Mouse (Mus musculus) bone marrow, adult 2 months (tissue): Measurements from ENCODE around the gene Cblc. TPM values are rescaled to one million over a fixed set of nuclear protein-coding genes. Genes with fewer than 3 reads are reported as not detected.

Source experiments
- H3K27ac ChIP-seq: fragments of 200-500 bp; 2 replicates; pipeline ENCODE4 v1.5.1; 2012; ENCODE audit warnings: low read depth, mild to moderate bottlenecking, control low read depth, inconsistent platforms, low read length; ENCODE audit not compliant: control insufficient read depth, poor library complexity, insufficient read depth
- H3K4me1 ChIP-seq: fragments of 200-500 bp; 2 replicates; pipeline ENCODE4 v1.6.1; 2011; ENCODE audit warnings: low read length; ENCODE audit not compliant: control insufficient read depth, insufficient read depth
- H3K4me3 ChIP-seq: fragments of 200-500 bp; replicated peaks from 2 replicates; pipeline ENCODE3; 2011; ENCODE audit warnings: mild to moderate bottlenecking, low read depth, low read length, control low read depth; ENCODE audit not compliant: control insufficient read depth
- CTCF ChIP-seq: fragments of 200-500 bp; IDR thresholded peaks from 2 replicates; pipeline ENCODE4 v1.5.1; 2011; ENCODE audit warnings: low read length, control low read depth; ENCODE audit not compliant: control insufficient read depth, insufficient read depth
- POLR2A ChIP-seq: fragments of 200-500 bp; IDR thresholded peaks from 2 replicates; pipeline ENCODE4 v1.6.1; 2011; ENCODE audit warnings: low read depth, mild to moderate bottlenecking, control low read depth, low read length, borderline replicate concordance; ENCODE audit not compliant: control insufficient read depth
- WGBS: fragments of 180-500 bp; shearing (Covaris S2); methylation state at CpG from one replicate; pipeline ENCODE4 v1.1.7; 2018; 5-methylcytosine and 5-hydroxymethylcytosine counted together
- polyA plus RNA-seq: library from polyadenylated mRNA; stranded (reverse); fragments of >200 nt; gene quantifications from 2 replicates; pipeline ENCODE4 v1.2.4, GENCODE M21; 2011; ENCODE audit warnings: low replicate concordance; ENCODE audit not compliant: missing spikeins, insufficient read depth, insufficient read length

The Cblc gene
- polyA plus RNA-seq, 1 experiment = not detected

DNA sequence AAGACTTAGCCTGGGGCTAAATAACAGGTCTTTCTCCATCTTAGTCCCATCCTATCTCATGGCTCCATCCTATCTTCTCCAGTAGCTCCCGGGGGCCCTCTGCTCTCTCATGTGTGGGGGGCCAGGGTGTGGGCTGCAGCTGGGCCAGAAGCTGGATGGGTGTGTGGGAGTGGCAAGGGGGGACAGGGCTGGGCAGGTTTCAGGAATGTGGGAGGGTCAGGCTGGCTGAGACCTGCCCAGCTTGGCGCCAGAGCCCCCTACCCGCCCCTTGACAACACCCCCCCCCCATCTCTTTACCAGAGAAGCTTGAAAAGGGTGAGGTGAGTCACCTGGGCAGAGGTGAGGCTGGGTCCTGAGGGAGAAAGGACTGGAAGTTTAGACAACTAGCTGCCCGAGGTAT lies 27.6 kb downstream of the Cblc start:
- Histone ChIP-seq H3K4me1 (no peaks in the 10 kb centered on the region), H3K27ac (no peak overlapping the region), H3K4me3 (no peak overlapping the region)
- TF ChIP-seq CTCF = no peak
- no peak for TF ChIP-seq POLR2A
- 66% methylated on average over 4 of the region's 4 CpGs for WGBS

DNA sequence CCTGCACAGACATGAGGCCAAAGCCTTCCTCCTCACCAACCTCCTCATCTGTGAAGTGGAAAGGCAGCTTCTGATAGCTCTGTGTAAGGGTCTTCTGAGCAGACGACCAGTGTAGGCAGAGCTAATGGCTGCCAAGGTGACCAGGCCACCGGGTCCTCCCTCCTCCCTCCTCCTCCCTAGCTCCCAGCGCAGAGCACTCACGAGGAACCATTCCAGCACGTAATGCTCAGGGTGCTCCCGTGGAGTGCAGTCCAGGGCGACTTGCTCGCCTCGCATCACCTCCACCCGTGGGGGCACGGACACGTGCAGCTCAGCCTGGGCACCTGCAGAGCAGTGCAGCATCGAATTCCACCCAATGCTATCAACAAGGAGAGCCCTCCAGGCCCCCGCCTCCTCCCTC lies 28.4 kb downstream of the Cblc start:
- no peaks in the 10 kb centered on the region for H3K4me1 ChIP-seq
- H3K27ac ChIP-seq = no peak overlapping the region
- TF ChIP-seq CTCF (no peak), POLR2A (no peak)
- WGBS = 83% methylated on average over 14 of the region's 14 CpGs
- H3K4me3 ChIP-seq = no peak overlapping the region

DNA sequence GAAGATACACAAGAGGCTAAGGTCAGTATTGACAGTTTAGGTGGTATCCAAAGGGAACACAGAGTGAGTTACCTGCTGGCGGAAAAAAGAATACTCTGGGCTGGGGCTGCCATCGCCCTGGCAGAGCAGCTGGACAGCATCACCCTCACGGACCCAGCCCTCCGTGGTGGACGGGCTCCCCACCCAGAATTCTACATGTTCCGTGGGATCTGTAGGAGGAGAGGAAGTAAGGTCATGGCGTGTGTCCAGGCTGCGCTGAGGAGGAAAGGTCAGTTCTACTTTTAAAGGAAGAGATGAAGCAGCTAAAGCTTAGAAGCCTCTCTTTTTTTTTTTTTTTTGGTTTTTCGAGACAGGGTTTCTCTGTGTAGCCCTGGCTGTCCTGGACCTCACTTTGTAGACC lies 32.0 kb downstream of the Cblc start:
- Histone ChIP-seq H3K4me3 (no peak overlapping the region), H3K27ac (no peak overlapping the region), H3K4me1 (no peaks in the 10 kb centered on the region)
- no peak for TF ChIP-seq POLR2A
- no peak for TF ChIP-seq CTCF
- 71% methylated on average over 9 of the region's 9 CpGs for WGBS

DNA sequence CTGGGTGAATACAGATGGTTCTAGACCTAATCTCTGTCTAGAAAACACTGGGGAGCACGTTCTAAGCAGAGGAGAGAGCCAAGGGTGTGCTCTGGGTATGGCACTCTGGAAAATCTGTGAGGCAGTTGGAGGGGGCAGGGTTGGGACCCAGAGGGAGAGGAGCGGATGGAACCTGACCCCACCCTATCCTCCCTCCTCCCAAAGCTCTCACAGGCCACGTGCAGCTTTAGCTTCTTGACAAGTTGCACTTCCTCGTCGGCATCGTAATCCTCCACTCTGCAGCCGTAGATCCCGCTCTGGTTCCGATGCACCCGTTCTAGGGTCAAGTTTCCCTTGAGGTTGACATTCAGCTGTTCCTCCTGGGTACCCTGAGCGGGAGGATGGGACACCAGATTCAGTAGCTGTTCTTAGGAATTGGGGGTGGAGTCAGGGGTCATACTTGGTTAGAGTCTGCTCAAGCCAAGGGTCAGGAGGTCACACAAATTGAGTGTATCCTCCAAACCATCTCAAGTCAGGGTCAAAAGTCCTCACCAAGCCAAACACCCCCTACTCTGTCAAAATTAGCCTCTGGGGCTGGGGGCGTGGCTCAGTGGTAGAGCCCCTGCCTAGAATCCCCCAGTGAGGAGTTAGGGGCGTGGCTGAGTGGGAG lies 32.7 kb downstream of the Cblc start:
- no peak overlapping the region for H3K4me3 ChIP-seq
- 71% methylated on average over 13 of the region's 13 CpGs for WGBS
- H3K27ac ChIP-seq = no peak overlapping the region
- no peaks in the 10 kb centered on the region for H3K4me1 ChIP-seq
- TF ChIP-seq POLR2A (no peak), CTCF (no peak)

DNA sequence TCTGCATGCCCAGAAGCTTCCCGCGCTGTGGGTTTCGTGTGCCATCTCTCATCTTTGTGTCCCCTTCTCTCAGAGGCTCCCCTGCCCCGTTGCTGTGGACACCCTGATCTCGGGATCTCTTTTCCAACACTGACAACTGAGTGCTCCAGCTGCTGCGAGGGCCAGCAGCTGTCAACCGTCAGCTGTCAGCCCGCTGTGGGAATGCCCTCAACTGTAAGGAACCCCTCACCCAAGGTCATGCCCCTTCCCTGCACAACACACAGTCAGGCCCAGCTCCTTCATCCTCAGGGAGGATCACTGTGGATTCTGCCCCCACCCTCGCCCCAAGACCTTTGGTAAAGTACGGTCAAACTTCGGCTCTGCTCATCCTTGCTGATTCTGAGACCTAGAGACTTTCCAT lies 34.3 kb downstream of the Cblc start:
- no peak overlapping the region for H3K4me3 ChIP-seq
- TF ChIP-seq POLR2A (no peak), CTCF (no peak)
- H3K27ac ChIP-seq = no peak overlapping the region
- 86% methylated on average over 11 of the region's 11 CpGs for WGBS
- H3K4me1 ChIP-seq = no peaks in the 10 kb centered on the region

DNA sequence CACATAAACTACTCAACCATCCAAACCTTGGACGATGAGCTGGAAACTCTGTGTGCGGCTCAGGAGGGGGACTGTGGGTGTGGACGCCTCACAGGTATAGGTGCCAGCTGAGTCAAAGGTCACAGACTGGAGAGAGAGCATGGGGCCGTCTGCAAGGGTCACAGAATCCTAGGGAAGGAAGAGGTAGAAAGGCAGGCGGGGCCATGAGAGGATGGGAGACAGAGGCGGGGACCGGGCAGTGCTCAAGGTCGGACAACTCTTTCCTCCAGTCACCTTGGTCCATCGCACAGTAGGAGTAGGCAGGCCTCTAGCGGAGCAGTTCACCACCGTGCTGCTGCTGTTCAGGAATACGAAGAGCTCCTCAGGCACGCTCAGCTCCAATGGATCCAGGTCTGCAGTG lies 36.6 kb downstream of the Cblc start:
- Histone ChIP-seq H3K27ac (no peak overlapping the region), H3K4me3 (no peak overlapping the region), H3K4me1 (no peaks in the 10 kb centered on the region)
- 83% methylated on average over 13 of the region's 13 CpGs for WGBS
- TF ChIP-seq POLR2A (no peak), CTCF (no peak)

DNA sequence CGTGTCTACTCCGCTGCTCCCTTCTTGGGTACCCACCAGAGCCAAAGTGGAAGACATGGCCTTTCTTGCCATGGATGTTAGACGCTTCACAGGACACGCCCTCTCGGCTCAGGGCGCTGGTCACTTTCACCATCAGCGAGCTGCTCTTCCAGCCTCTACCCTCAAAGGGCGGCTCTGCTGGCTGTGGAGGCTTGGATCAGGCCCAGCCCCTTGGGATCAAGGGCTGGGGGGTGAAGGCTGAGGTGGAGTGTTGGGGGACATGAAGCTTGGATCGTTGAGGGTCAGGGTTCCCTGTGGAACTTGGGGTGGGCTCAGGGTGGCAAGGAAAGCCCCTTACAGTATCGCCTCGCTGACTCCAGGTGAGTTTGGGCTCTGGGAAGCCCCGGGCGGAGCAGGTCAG lies 38.0 kb downstream of the Cblc start:
- TF ChIP-seq CTCF (no peak), POLR2A (no peak)
- no peak overlapping the region for H3K4me3 ChIP-seq
- 87% methylated on average over 13 of the region's 13 CpGs for WGBS
- no peak overlapping the region for H3K27ac ChIP-seq
- H3K4me1 ChIP-seq = no peaks in the 10 kb centered on the region

DNA sequence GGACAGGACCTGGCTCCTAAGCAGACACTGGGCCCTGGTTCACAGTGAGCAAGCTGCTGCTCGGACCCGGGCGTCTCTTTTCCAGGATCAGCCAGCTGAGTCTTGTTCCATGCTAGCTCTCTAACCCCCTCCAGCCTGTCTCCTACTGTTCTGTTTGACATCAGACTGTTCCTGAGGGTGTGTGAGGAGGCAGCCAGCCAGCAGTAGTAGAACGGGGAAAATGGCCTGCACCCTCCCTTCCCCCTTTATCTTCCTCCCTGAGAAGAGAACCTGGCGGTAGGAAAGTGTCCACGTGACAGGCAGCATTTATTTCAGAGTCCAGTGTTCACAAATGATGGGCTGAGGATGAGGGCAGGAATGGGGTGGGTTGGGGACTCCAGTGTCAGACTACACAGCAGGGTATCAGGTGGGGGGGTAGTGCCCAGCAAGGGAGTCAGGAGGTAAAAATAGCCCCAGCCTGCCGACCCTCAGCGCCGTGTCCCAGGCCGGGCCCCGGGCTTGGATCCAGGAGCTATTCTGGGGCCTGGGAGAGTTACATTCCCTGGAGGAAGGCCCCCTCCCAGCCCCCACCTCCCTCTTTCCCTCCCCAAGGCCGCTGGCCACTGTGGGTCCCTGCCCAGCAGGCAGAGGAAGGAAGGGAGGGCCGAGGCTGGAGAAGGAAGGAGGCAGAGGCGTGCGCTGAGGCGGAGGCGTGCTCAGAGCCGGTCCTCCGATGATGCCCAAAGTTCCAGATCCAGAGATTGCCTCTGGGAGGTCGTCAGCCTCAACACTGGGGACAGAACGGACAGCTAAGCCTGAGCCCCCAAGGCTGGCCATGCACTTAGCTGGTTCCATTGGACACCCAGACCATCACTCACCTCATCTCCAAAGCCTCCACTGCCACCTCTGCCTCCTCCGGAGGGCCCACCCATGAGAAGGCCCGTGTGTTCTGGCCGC lies 40.5 kb downstream of the Cblc start:
- whole genome bisulfite sequencing = 24% methylated on average over 24 of the region's 24 CpGs
- TF ChIP-seq POLR2A = no peak
- no peak for TF ChIP-seq CTCF
- Histone ChIP-seq H3K4me1 (no peaks in the 10 kb centered on the region), H3K27ac (no peak overlapping the region), H3K4me3 (no peak overlapping the region)
